Mouse (Mus musculus): Measurements from ENCODE around the gene Fabp3.

GRCm38 (mm10) chr4:130296243-130296965 is 12.0 kb upstream of the Fabp3 start:
- no peak for TF ChIP-seq POLR2A (IDR thresholded peaks at IDR 0.05; ENCODE audit: insufficient read depth, low read depth, low read length)
- TF ChIP-seq CTCF (IDR thresholded peaks at IDR 0.05), result no peak

Measured in heart, adult 2 months (tissue).